ENCODE assay signal across 15 mouse cellular contexts in the genomic region with DNA sequence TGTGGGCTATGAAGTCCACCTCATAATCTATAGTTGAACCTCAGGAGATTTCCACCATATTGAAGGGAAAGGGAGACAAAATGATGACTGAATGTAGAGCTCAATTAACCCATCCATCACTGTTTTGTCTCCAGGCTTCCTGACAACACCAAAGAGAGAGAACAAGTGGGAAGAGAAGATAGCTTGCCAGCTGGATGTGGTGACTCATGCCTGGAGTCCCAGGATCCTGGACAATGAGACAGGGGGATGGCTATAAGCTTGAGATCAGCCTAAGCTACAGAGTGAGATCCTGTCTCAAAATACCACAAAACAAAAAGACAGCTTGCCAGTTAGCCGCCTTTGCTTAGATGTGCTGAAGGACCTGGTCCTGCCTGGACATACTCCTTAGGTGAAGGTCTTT.
"Had no signal": no experiment of that assay in that cellular context is flagged by ENCODE, and none has a peak within 500 bp of the region (broad histone marks: within the 10 kb centered on the region; RNA-seq: fewer than 3 reads in every experiment).

No protein-coding gene starts in this region.

- H3K27ac ChIP-seq: liver, embryonic 13.5 days; stomach, postnatal 0 days had no signal

- H3K4me2 ChIP-seq: liver, embryonic 13.5 days; midbrain, embryonic 11.5 days had no signal

- ATAC-seq: intestine, embryonic 16.5 days had no signal

- H3K9ac ChIP-seq: liver, embryonic 13.5 days had no signal

- H3K4me3 ChIP-seq: liver, embryonic 13.5 days had no signal

- DNase-seq: kidney, adult 18-20 months; kidney, adult 9 months; kidney, postnatal 14 days; kidney, postnatal 4 days; liver, embryonic 13.5 days; lung, adult 2 months; lung, postnatal 14 days; lung, postnatal 4 days; midbrain, embryonic 14.5 days; thymus, adult 2 months; thymus, postnatal 14 days; thymus, postnatal 4 days had no signal

- H3K27me3 ChIP-seq: liver, embryonic 13.5 days had no signal

- H3K9me3 ChIP-seq: liver, embryonic 13.5 days had no signal

- H3K36me3 ChIP-seq: liver, embryonic 13.5 days had no signal

- H3K4me1 ChIP-seq: liver, embryonic 13.5 days had no signal
